Mouse (Mus musculus) small intestine, adult 2 months (tissue): ENCODE results near the gene Wdr77. TPM values are rescaled to one million over a fixed set of nuclear protein-coding genes. Genes with fewer than 3 reads are reported as not detected.
"Not testable (repeated sequence)": the region's sequence is repeated elsewhere in the genome, so short reads cannot be mapped to it uniquely, and the experiment has no call there.

ENCODE experiments used
- H3K27ac ChIP-seq: fragments of 200-500 bp; 2 replicates; pipeline ENCODE4 v1.5.1; 2012; ENCODE audit warnings: low read depth, low read length, control low read depth, inconsistent platforms; ENCODE audit not compliant: insufficient read depth
- H3K27me3 ChIP-seq: fragments of 200-500 bp; 2 replicates; pipeline ENCODE4 v1.6.1; 2012; ENCODE audit warnings: mild to moderate bottlenecking, moderate library complexity, low read length, inconsistent platforms; ENCODE audit not compliant: control insufficient read depth, insufficient read depth
- H3K36me3 ChIP-seq: fragments of 200-500 bp; 2 replicates; pipeline ENCODE4 v1.6.1; 2012; ENCODE audit warnings: mild to moderate bottlenecking, low read length, control low read depth, inconsistent platforms; ENCODE audit not compliant: control insufficient read depth, insufficient read depth
- H3K4me1 ChIP-seq: fragments of 200-500 bp; 2 replicates; pipeline ENCODE4 v1.6.1; 2012; ENCODE audit warnings: low read length, inconsistent platforms, mixed read lengths; ENCODE audit not compliant: control insufficient read depth, insufficient read depth, insufficient read length
- H3K4me3 ChIP-seq: fragments of 200-500 bp; 2 replicates; pipeline ENCODE4 v1.5.1; 2012; ENCODE audit warnings: low read depth, mild to moderate bottlenecking, control low read depth, inconsistent platforms, low read length, moderate library complexity
- CTCF ChIP-seq: fragments of 200-500 bp; IDR thresholded peaks from 2 replicates; pipeline ENCODE4 v1.5.1; 2012; ENCODE audit warnings: low read depth, mild to moderate bottlenecking, control low read depth, inconsistent platforms, low read length, moderate library complexity, mixed read lengths; ENCODE audit not compliant: insufficient replicate concordance, insufficient read length; ENCODE audit errors: extremely low read depth
- POLR2A ChIP-seq: fragments of 200-500 bp; IDR thresholded peaks from 2 replicates; pipeline ENCODE4 v1.6.1; 2012; ENCODE audit warnings: low read depth, mild to moderate bottlenecking, control low read depth, inconsistent platforms, low read length, moderate library complexity
- WGBS: fragments of 180-500 bp; shearing (Covaris S2); methylation state at CpG from one replicate; pipeline ENCODE4 v1.1.7; 2018; 5-methylcytosine and 5-hydroxymethylcytosine counted together
- polyA plus RNA-seq: library from polyadenylated mRNA; depleted of rRNA; stranded (reverse); fragments of >200 nt; gene quantifications from 2 replicates; pipeline ENCODE4 v1.2.3, GENCODE M21; 2012

The Wdr77 gene
- polyA plus RNA-seq, 1 experiment, result 9.5 TPM

DNA sequence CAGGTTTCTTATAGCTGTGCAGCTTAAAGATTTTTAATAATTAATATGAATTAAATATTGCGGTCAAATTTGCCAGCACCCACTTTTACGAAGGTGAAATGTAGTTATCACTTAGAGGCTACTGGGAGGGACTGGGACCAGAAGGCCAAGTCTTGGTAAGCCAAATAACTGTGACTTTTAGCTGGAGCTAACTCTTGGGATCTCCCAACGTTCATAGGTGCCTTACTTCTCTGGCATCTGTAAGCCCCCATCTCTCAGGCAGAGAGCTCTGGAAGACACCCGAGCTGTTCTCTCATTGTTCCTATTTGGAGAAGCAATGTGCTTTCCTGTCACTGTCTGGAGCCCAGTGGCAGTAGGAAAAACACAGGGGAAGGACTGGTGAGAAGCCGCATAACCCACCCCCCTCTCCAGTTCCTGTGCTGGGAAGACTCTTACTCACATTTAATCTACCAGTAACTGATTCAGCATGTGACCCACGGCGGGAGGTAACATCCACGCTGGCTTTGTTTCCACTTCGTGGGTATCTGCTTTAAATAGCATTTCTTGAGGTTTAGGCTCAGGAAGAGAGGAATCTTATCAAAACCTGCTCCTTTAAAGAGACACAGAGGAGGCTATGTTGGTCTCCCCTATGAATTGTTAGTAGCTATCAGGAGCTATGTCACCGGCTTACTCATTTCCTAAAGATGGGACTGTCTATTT lies 41.4 kb upstream of the Wdr77 start:
- Histone ChIP-seq H3K4me3 (no peak overlapping the region), H3K27ac (no peak overlapping the region), H3K27me3 (no peaks in the 10 kb centered on the region), H3K4me1 (no peaks in the 10 kb centered on the region; the same call in 1 of the 2 replicates), H3K36me3 (no peaks in the 10 kb centered on the region)
- 69% methylated on average over 10 of the region's 10 CpGs for WGBS
- TF ChIP-seq POLR2A, result no peak
- no peak for TF ChIP-seq CTCF

- TF ChIP-seq POLR2A, result no peak
- no peak for TF ChIP-seq CTCF
- Histone ChIP-seq H3K27me3 (no peaks in the 10 kb centered on the region), H3K4me3 (no peak overlapping the region), H3K27ac (no peak overlapping the region), H3K4me1 (no peaks in the 10 kb centered on the region; the same call in 1 of the 2 replicates), H3K36me3 (no peaks in the 10 kb centered on the region)
- WGBS, result 69% methylated on average over 3 of the region's 3 CpGs
These were observed 40.8 kb upstream of the Wdr77 start for GRCm38 (mm10) chr3:105918355-105918745.

GRCm38 (mm10) chr3:105920743-105921142 lies 38.4 kb upstream of the Wdr77 start:
- not testable (repeated sequence) for H3K4me1 ChIP-seq, H3K27ac ChIP-seq, H3K27me3 ChIP-seq, H3K4me3 ChIP-seq, H3K36me3 ChIP-seq

DNA sequence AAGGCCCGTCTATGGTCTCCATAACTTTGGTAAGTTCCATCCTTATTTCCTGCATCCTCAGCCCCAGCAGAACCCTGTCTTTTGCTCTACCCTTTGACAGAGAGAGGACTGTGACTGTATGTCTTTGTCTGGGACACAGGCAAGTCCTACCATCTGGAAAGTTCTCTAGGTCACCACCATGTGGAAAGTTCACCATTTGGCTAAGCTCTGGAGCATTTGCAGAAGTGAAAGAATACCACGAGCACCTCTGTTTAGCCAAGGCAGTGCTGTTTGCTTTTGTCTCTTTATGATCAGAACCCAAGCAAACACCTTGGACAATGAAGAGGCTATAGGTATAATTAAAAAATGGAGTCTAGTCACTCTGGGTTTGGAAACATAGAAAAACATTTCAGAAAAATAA lies 37.2 kb upstream of the Wdr77 start:
- TF ChIP-seq CTCF (no peak), POLR2A (no peak)
- H3K27me3 ChIP-seq, result no peaks in the 10 kb centered on the region
- no peak overlapping the region for H3K4me3 ChIP-seq
- H3K36me3 ChIP-seq, result no peaks in the 10 kb centered on the region
- 39% methylated on average over 2 of the region's 2 CpGs for WGBS
- H3K4me1 ChIP-seq, result no peaks in the 10 kb centered on the region; the same call in 1 of the 2 replicates
- no peak overlapping the region for H3K27ac ChIP-seq

GRCm38 (mm10) chr3:105924616-105925015 lies 34.6 kb upstream of the Wdr77 start:
- WGBS, result 82% methylated on average over 9 of the region's 9 CpGs
- H3K36me3 ChIP-seq, result no peaks in the 10 kb centered on the region
- H3K4me1 ChIP-seq, result no peaks in the 10 kb centered on the region
- H3K27ac ChIP-seq, result no peak overlapping the region
- no peak overlapping the region for H3K4me3 ChIP-seq
- no peaks in the 10 kb centered on the region for H3K27me3 ChIP-seq
- no peak for TF ChIP-seq CTCF
- no peak for TF ChIP-seq POLR2A

DNA sequence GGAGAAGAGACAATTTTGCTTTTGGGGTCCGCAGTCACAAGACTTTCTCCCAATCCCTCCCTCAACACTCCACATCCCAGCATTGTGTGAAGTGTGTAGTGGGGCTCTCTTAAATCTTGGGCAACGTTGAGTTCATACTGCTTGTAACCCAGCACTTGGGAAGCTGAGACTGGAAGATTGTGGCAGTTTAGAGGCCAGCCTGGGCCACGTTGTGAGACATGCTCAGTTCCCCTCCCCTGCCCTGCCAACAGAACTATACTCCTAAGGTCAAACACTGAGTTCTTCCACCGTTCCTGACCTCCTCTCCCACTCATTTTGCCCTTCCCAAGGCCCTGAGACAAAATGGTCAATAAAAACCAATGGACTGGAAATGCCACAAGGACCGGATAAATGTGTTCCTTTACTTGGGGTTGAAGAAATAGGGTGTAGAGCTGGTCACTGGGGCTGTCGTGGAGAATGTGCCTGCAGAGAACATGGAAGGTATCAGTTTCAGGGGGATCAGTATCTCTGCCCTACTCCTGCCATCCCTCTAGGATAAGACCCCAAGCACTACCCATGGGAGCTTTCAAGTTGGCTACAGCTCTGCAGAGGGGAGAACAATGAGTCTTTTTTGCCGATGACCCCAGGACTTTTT lies 31.5 kb upstream of the Wdr77 start:
- no peak for TF ChIP-seq CTCF
- no peak for TF ChIP-seq POLR2A
- Histone ChIP-seq H3K27ac (no peak overlapping the region), H3K4me3 (no peak overlapping the region), H3K27me3 (no peaks in the 10 kb centered on the region), H3K36me3 (no peaks in the 10 kb centered on the region), H3K4me1 (no peaks in the 10 kb centered on the region)
- WGBS, result 78% methylated on average over 7 of the region's 7 CpGs

- Histone ChIP-seq H3K27me3 (no peaks in the 10 kb centered on the region), H3K36me3 (no peaks in the 10 kb centered on the region), H3K27ac (no peak overlapping the region), H3K4me1 (no peaks in the 10 kb centered on the region), H3K4me3 (no peak overlapping the region)
- 81% methylated on average over 3 of the region's 3 CpGs for WGBS
- TF ChIP-seq CTCF (no peak), POLR2A (no peak)
These were observed 31.0 kb upstream of the Wdr77 start for GRCm38 (mm10) chr3:105928195-105928569.
